17 mouse cellular contexts compared by ENCODE assay signal in the genomic region with DNA sequence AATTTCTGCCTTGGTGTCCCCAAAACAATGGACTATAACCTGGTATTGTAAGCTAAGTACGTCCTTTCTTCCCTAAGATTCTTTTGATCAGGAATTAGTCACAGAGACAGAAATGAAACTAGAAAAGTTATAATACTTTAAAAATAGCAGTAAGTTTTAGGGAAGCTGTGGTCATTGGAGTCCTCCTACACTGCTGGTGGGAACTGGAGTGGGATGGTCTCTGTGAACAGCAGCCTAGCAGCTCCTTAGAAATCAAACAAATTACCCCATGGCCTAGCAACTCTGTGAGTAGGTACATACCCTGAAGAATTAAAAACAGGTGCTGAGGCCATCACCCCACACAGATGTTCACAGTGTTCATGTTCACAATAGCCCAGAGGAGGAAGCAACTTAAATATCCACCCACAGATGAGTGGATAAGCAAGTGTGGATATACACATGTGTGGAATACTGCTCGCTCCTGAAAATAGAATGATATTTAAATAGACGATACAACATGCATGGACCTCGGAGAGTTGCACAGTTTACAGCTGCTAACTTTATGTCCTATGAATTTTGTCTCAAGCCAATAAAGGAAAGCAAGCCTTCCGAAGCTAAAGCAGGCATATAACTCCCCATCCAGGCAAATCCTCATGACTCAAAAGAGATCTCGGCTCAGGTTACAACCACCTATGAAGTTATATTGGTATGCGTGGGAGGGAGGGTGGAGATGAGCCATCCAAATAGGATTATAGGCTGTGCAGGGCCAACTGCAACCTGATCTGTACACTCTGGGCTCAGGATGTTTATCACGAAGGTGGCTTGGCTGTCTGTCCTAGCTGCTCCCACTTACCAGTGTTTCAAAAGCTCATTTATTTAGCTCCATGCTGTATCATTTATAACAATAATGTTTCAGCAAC.
DNase-seq lines count a peak whose midpoint lies in the region; ATAC-seq and TF ChIP-seq lines count a peak whose summit lies in the region.
"Had no signal": no experiment of that assay in that cellular context is flagged by ENCODE, and none has a peak within 500 bp of the region (broad histone marks: within the 10 kb centered on the region; RNA-seq: fewer than 3 reads in every experiment).

No protein-coding gene starts in this region.

- H3K27me3 ChIP-seq in kidney, postnatal 0 days (ENCODE audit: insufficient read depth, low read length) = no peaks in the 10 kb centered on the region
- no peaks in the 10 kb centered on the region for H3K27me3 ChIP-seq in embryonic facial prominence, embryonic 11.5 days (ENCODE audit: control insufficient read depth, insufficient read depth, low read length)
- H3K27me3 ChIP-seq in limb, embryonic 11.5 days (ENCODE audit: control insufficient read depth, insufficient read depth, low read length) = no peaks in the 10 kb centered on the region
- H3K27me3 ChIP-seq: liver, embryonic 12.5 days; lung, embryonic 15.5 days; neural tube, embryonic 15.5 days; stomach, embryonic 15.5 days had no signal

- H3K27ac ChIP-seq in kidney, postnatal 0 days = no peak overlapping the region
- H3K27ac ChIP-seq in embryonic facial prominence, embryonic 11.5 days (replicated peaks; ENCODE audit: low read depth, low read length) = no peak overlapping the region
- H3K27ac ChIP-seq in limb, embryonic 11.5 days (replicated peaks; ENCODE audit: low read depth, low read length) = no peak overlapping the region
- H3K27ac ChIP-seq: liver, embryonic 12.5 days; lung, embryonic 15.5 days; neural tube, embryonic 15.5 days; stomach, embryonic 15.5 days had no signal

- WGBS in kidney, postnatal 0 days = 47% methylated on average over 8 of the region's 8 CpGs
- 58% methylated on average over 8 of the region's 8 CpGs for WGBS in embryonic facial prominence, embryonic 11.5 days
- WGBS in limb, embryonic 11.5 days = 42% methylated on average over 8 of the region's 8 CpGs

- ATAC-seq in kidney, postnatal 0 days (replicated peaks; ENCODE audit: low FRiP score, low read depth) = no peak
- ATAC-seq in embryonic facial prominence, embryonic 11.5 days (replicated peaks; ENCODE audit: insufficient number of reproducible peaks, low FRiP score, low TSS enrichment, low read depth) = no peak
- ATAC-seq in limb, embryonic 11.5 days (ENCODE audit: insufficient number of reproducible peaks, low FRiP score, low TSS enrichment, low read depth) = no peak
- ATAC-seq: hindbrain, embryonic 16.5 days; liver, embryonic 12.5 days had no signal

- H3K4me1 ChIP-seq in kidney, postnatal 0 days (replicated peaks; ENCODE audit: insufficient read depth, low read length) = peaks cover 10% of the 10 kb centered on the region; the same call in 1 of the 2 replicates
- H3K4me1 ChIP-seq in embryonic facial prominence, embryonic 11.5 days (ENCODE audit: control insufficient read depth, insufficient read depth, low read length) = no peaks in the 10 kb centered on the region; the same call in 1 of the 2 replicates
- peaks cover 25% of the 10 kb centered on the region for H3K4me1 ChIP-seq in limb, embryonic 11.5 days (ENCODE audit: control insufficient read depth, insufficient read depth, low read length)
- H3K4me1 ChIP-seq: liver, embryonic 12.5 days; neural tube, embryonic 15.5 days; stomach, embryonic 15.5 days had no signal

- no peak overlapping the region for H3K4me3 ChIP-seq in kidney, postnatal 0 days (replicated peaks; ENCODE audit: low read depth, low read length)
- H3K4me3 ChIP-seq in embryonic facial prominence, embryonic 11.5 days (ENCODE audit: low read depth, low read length) = no peak overlapping the region
- no peak overlapping the region for H3K4me3 ChIP-seq in limb, embryonic 11.5 days (ENCODE audit: low read depth, low read length)
- H3K4me3 ChIP-seq: liver, embryonic 12.5 days; lung, embryonic 15.5 days; neural tube, embryonic 15.5 days; stomach, embryonic 15.5 days had no signal

- no peaks in the 10 kb centered on the region for H3K9me3 ChIP-seq in kidney, postnatal 0 days (replicated peaks; ENCODE audit: low read length)
- H3K9me3 ChIP-seq in embryonic facial prominence, embryonic 11.5 days (replicated peaks; ENCODE audit: control insufficient read depth, low read length) = no peaks in the 10 kb centered on the region
- no peaks in the 10 kb centered on the region for H3K9me3 ChIP-seq in limb, embryonic 11.5 days (ENCODE audit: control insufficient read depth, low read length)
- H3K9me3 ChIP-seq: liver, embryonic 12.5 days; lung, embryonic 15.5 days; neural tube, embryonic 15.5 days; stomach, embryonic 15.5 days had no signal

- no peak for TF ChIP-seq CTCF in kidney, postnatal 0 days (IDR thresholded peaks at IDR 0.05; ENCODE audit: low read depth)

- no peak overlapping the region for H3K4me2 ChIP-seq in kidney, postnatal 0 days (ENCODE audit: low read length)
- H3K4me2 ChIP-seq in embryonic facial prominence, embryonic 11.5 days (ENCODE audit: low read depth, low read length) = no peak overlapping the region
- H3K4me2 ChIP-seq in limb, embryonic 11.5 days (ENCODE audit: low read depth, severe bottlenecking) = no peak overlapping the region
- H3K4me2 ChIP-seq: liver, embryonic 12.5 days; lung, embryonic 15.5 days; neural tube, embryonic 15.5 days; stomach, embryonic 15.5 days had no signal

- H3K9ac ChIP-seq in kidney, postnatal 0 days (ENCODE audit: low read depth, low read length) = no peak overlapping the region
- no peak overlapping the region for H3K9ac ChIP-seq in embryonic facial prominence, embryonic 11.5 days (replicated peaks; ENCODE audit: low read length)
- no peak overlapping the region for H3K9ac ChIP-seq in limb, embryonic 11.5 days (ENCODE audit: low read length)
- H3K9ac ChIP-seq: liver, embryonic 12.5 days; lung, embryonic 15.5 days; neural tube, embryonic 15.5 days; stomach, embryonic 15.5 days had no signal

- DNase-seq in kidney, postnatal 0 days (ENCODE audit: low spot score) = peak; percentile 69
- no peak for DNase-seq in kidney, postnatal 25 days
- DNase-seq in embryonic facial prominence, embryonic 11.5 days (ENCODE audit: low spot score) = peak; percentile 60
- peak; percentile 57 for DNase-seq in limb, embryonic 11.5 days (ENCODE audit: low spot score)
- peak; percentile 54 for DNase-seq in skeletal muscle tissue, adult 2 months (ENCODE audit: low read depth, low spot score)
- DNase-seq in adrenal gland, postnatal 4 days (ENCODE audit: low spot score in 2 of 2) = no peak
- DNase-seq in adrenal gland, adult 8-10 months = no peak
- DNase-seq: adrenal gland, postnatal 14 days; cerebellum, postnatal 36 days; heart, adult 18-20 months; kidney, adult 9 months; spleen, adult 18-20 months had no signal

- no peaks in the 10 kb centered on the region for H3K36me3 ChIP-seq in kidney, postnatal 0 days (ENCODE audit: insufficient read depth, low read length)
- no peaks in the 10 kb centered on the region for H3K36me3 ChIP-seq in embryonic facial prominence, embryonic 11.5 days (replicated peaks; ENCODE audit: control insufficient read depth, insufficient read depth, low read depth, low read length)
- H3K36me3 ChIP-seq in limb, embryonic 11.5 days (ENCODE audit: control insufficient read depth, insufficient read depth, low read length) = no peaks in the 10 kb centered on the region
- H3K36me3 ChIP-seq: liver, embryonic 12.5 days; lung, embryonic 15.5 days; neural tube, embryonic 15.5 days; stomach, embryonic 15.5 days had no signal

Comparison
In these comparisons a context has a peak if more than half of its experiments do, and no peak if none do; other contexts are left out.
1. DNase-seq: peak in kidney, postnatal 0 days (single experiment), embryonic facial prominence, embryonic 11.5 days (single experiment), limb, embryonic 11.5 days (single experiment) and skeletal muscle tissue, adult 2 months (single experiment); none in kidney, postnatal 25 days (0 of 2), adrenal gland, postnatal 4 days (0 of 2) and adrenal gland, adult 8-10 months (single experiment).